Mouse (Mus musculus) liver, postnatal 0 days (tissue): Measurements from ENCODE around the gene Eif6.

Experiments used
- CTCF ChIP-seq: sonication (generic); IDR thresholded peaks from 2 replicates; pipeline ENCODE4 v1.5.1; 2016; ENCODE audit warnings: antibody characterized with exemption, low read depth
- EP300 ChIP-seq: IDR thresholded peaks from 2 replicates; pipeline ENCODE4 v1.6.1; 2016; ENCODE audit warnings: antibody characterized with exemption, low read depth, mild to moderate bottlenecking

- TF ChIP-seq CTCF (no peak), EP300 (no peak)
Measured at GRCm38 (mm10) chr2:155787949-155788931, 38.5 kb downstream of the Eif6 start.
